Mouse (Mus musculus): Measurements from ENCODE around the gene Enox2. TPM values are rescaled to one million over a fixed set of nuclear protein-coding genes. Genes with fewer than 3 reads are reported as not detected.
"Not testable (repeated sequence)": the region's sequence is repeated elsewhere in the genome, so short reads cannot be mapped to it uniquely, and the experiment has no call there.

The Enox2 gene
- polyA plus RNA-seq, 1 experiment, result 11.3 TPM

- Histone ChIP-seq H3K9me3 (replicated peaks; ENCODE audit: control insufficient read depth, insufficient read depth, low read length, poor library complexity, severe bottlenecking) (no peaks in the 10 kb centered on the region), H3K27me3 (ENCODE audit: control insufficient read depth, insufficient read depth, low read length, poor library complexity, severe bottlenecking) (no peaks in the 10 kb centered on the region), H3K36me3 (ENCODE audit: control insufficient read depth, insufficient read depth, low read length, poor library complexity, severe bottlenecking) (no peaks in the 10 kb centered on the region), H3K4me3 (ENCODE audit: low read depth, low read length) (no peak overlapping the region), H3K27ac (ENCODE audit: insufficient read depth, low read length) (no peak overlapping the region), H3K9ac (ENCODE audit: low read depth, poor library complexity, severe bottlenecking) (no peak overlapping the region), H3K4me1 (ENCODE audit: control insufficient read depth, insufficient read depth, low read length) (no peaks in the 10 kb centered on the region)
- TF ChIP-seq POLR2A (IDR thresholded peaks at IDR 0.05; ENCODE audit: insufficient read depth, low read length) (no peak), CTCF (IDR thresholded peaks at IDR 0.05; ENCODE audit: low read depth, low read length) (no peak), EP300 (IDR thresholded peaks at IDR 0.05; ENCODE audit: insufficient read depth, low read depth, low read length) (no peak)
These were observed 133.8 kb downstream of the Enox2 start for GRCm38 (mm10) chrX:49154280-49154679.

GRCm38 (mm10) chrX:49124774-49125429 lies 163.2 kb downstream of the Enox2 start:
- Histone ChIP-seq H3K4me3 (ENCODE audit: low read depth, low read length) (no peak overlapping the region), H3K9ac (ENCODE audit: low read depth, poor library complexity, severe bottlenecking) (no peak overlapping the region), H3K4me1 (ENCODE audit: control insufficient read depth, insufficient read depth, low read length) (no peaks in the 10 kb centered on the region), H3K36me3 (ENCODE audit: control insufficient read depth, insufficient read depth, low read length, poor library complexity, severe bottlenecking) (no peaks in the 10 kb centered on the region), H3K27ac (ENCODE audit: insufficient read depth, low read length) (no peak overlapping the region), H3K9me3 (replicated peaks; ENCODE audit: control insufficient read depth, insufficient read depth, low read length, poor library complexity, severe bottlenecking) (no peaks in the 10 kb centered on the region), H3K27me3 (ENCODE audit: control insufficient read depth, insufficient read depth, low read length, poor library complexity, severe bottlenecking) (no peaks in the 10 kb centered on the region)
- no peak for TF ChIP-seq CTCF (IDR thresholded peaks at IDR 0.05; ENCODE audit: low read depth, low read length)
- TF ChIP-seq POLR2A (IDR thresholded peaks at IDR 0.05; ENCODE audit: insufficient read depth, low read length), result no peak
- no peak for TF ChIP-seq EP300 (IDR thresholded peaks at IDR 0.05; ENCODE audit: insufficient read depth, low read depth, low read length)

- no peak overlapping the region for H3K27ac ChIP-seq (ENCODE audit: insufficient read depth, low read length)
- H3K27me3 ChIP-seq (ENCODE audit: control insufficient read depth, insufficient read depth, low read length, poor library complexity, severe bottlenecking), result no peaks in the 10 kb centered on the region
These were observed 171.6 kb downstream of the Enox2 start for GRCm38 (mm10) chrX:49116465-49116864.

GRCm38 (mm10) chrX:49112412-49112811 lies 175.6 kb downstream of the Enox2 start:
- Histone ChIP-seq H3K27me3 (ENCODE audit: control insufficient read depth, insufficient read depth, low read length, poor library complexity, severe bottlenecking) (no peaks in the 10 kb centered on the region), H3K4me3 (ENCODE audit: low read depth, low read length) (no peak overlapping the region), H3K36me3 (ENCODE audit: control insufficient read depth, insufficient read depth, low read length, poor library complexity, severe bottlenecking) (no peaks in the 10 kb centered on the region), H3K27ac (ENCODE audit: insufficient read depth, low read length) (no peak overlapping the region), H3K4me1 (ENCODE audit: control insufficient read depth, insufficient read depth, low read length) (no peaks in the 10 kb centered on the region), H3K9me3 (replicated peaks; ENCODE audit: control insufficient read depth, insufficient read depth, low read length, poor library complexity, severe bottlenecking) (no peaks in the 10 kb centered on the region), H3K9ac (ENCODE audit: low read depth, poor library complexity, severe bottlenecking) (no peak overlapping the region)
- TF ChIP-seq CTCF (IDR thresholded peaks at IDR 0.05; ENCODE audit: low read depth, low read length), result no peak
- TF ChIP-seq EP300 (IDR thresholded peaks at IDR 0.05; ENCODE audit: insufficient read depth, low read depth, low read length), result no peak
- TF ChIP-seq POLR2A (IDR thresholded peaks at IDR 0.05; ENCODE audit: insufficient read depth, low read length), result no peak

More at GRCm38 (mm10) chrX:49116465-49116864, 171.6 kb downstream of the Enox2 start:
- no peaks in the 10 kb centered on the region for H3K9me3 ChIP-seq (replicated peaks; ENCODE audit: control insufficient read depth, insufficient read depth, low read length, poor library complexity, severe bottlenecking)
- H3K36me3 ChIP-seq (ENCODE audit: control insufficient read depth, insufficient read depth, low read length, poor library complexity, severe bottlenecking), result no peaks in the 10 kb centered on the region
- H3K4me1 ChIP-seq (ENCODE audit: control insufficient read depth, insufficient read depth, low read length), result no peaks in the 10 kb centered on the region
- H3K4me3 ChIP-seq (ENCODE audit: low read depth, low read length), result no peak overlapping the region
- H3K9ac ChIP-seq (ENCODE audit: low read depth, poor library complexity, severe bottlenecking), result no peak overlapping the region
- TF ChIP-seq EP300 (IDR thresholded peaks at IDR 0.05; ENCODE audit: insufficient read depth, low read depth, low read length) (no peak), POLR2A (IDR thresholded peaks at IDR 0.05; ENCODE audit: insufficient read depth, low read length) (no peak), CTCF (IDR thresholded peaks at IDR 0.05; ENCODE audit: low read depth, low read length) (no peak)

- H3K27ac ChIP-seq (ENCODE audit: insufficient read depth, low read length); H3K36me3 ChIP-seq (ENCODE audit: control insufficient read depth, insufficient read depth, low read length, poor library complexity, severe bottlenecking); H3K27me3 ChIP-seq (ENCODE audit: control insufficient read depth, insufficient read depth, low read length, poor library complexity, severe bottlenecking): not testable (repeated sequence)
These were observed 187.5 kb downstream of the Enox2 start for GRCm38 (mm10) chrX:49100542-49100941.

GRCm38 (mm10) chrX:49096249-49096648 lies 191.8 kb downstream of the Enox2 start:
- no peak for TF ChIP-seq EP300 (IDR thresholded peaks at IDR 0.05; ENCODE audit: insufficient read depth, low read depth, low read length)
- no peak for TF ChIP-seq POLR2A (IDR thresholded peaks at IDR 0.05; ENCODE audit: insufficient read depth, low read length)
- no peak for TF ChIP-seq CTCF (IDR thresholded peaks at IDR 0.05; ENCODE audit: low read depth, low read length)
- Histone ChIP-seq H3K9ac (ENCODE audit: low read depth, poor library complexity, severe bottlenecking) (no peak overlapping the region), H3K36me3 (ENCODE audit: control insufficient read depth, insufficient read depth, low read length, poor library complexity, severe bottlenecking) (no peaks in the 10 kb centered on the region), H3K27ac (ENCODE audit: insufficient read depth, low read length) (no peak overlapping the region), H3K4me3 (ENCODE audit: low read depth, low read length) (no peak overlapping the region), H3K4me1 (ENCODE audit: control insufficient read depth, insufficient read depth, low read length) (no peaks in the 10 kb centered on the region), H3K27me3 (ENCODE audit: control insufficient read depth, insufficient read depth, low read length, poor library complexity, severe bottlenecking) (no peaks in the 10 kb centered on the region), H3K9me3 (replicated peaks; ENCODE audit: control insufficient read depth, insufficient read depth, low read length, poor library complexity, severe bottlenecking) (no peaks in the 10 kb centered on the region)

More at GRCm38 (mm10) chrX:49100542-49100941, 187.5 kb downstream of the Enox2 start:
- H3K9ac ChIP-seq (ENCODE audit: low read depth, poor library complexity, severe bottlenecking); H3K9me3 ChIP-seq (replicated peaks; ENCODE audit: control insufficient read depth, insufficient read depth, low read length, poor library complexity, severe bottlenecking); H3K4me3 ChIP-seq (ENCODE audit: low read depth, low read length); H3K4me1 ChIP-seq (ENCODE audit: control insufficient read depth, insufficient read depth, low read length): not testable (repeated sequence)

Data from ES-Bruce4 (cell line).